Mouse (Mus musculus) neural tube, embryonic 14.5 days (tissue): ENCODE data around the gene Tmtc2. TPM values are rescaled to one million over a fixed set of nuclear protein-coding genes. Genes with fewer than 3 reads are reported as not detected.

Experiments
- ATAC-seq: fragments of 200-750 bp; cut with Nextera tagmentation; 2 replicates; pipeline ENCODE4 v1.8.0; 2017; ENCODE audit warnings: low read depth, mild to moderate bottlenecking, moderate TSS enrichment, moderate library complexity
- H3K27ac ChIP-seq: fragments of 300-500 bp; sonication (generic); 2 replicates; pipeline ENCODE4 v1.5.1; 2014; ENCODE audit warnings: low read depth, mild to moderate bottlenecking, control low read depth, low read length, moderate library complexity, mixed read lengths
- H3K27me3 ChIP-seq: fragments of 300-500 bp; sonication (generic); 2 replicates; pipeline ENCODE4 v1.6.1; 2014; ENCODE audit warnings: low read length; ENCODE audit not compliant: control insufficient read depth, insufficient read depth
- H3K36me3 ChIP-seq: fragments of 300-500 bp; sonication (generic); 2 replicates; pipeline ENCODE4 v1.6.1; 2014; ENCODE audit warnings: low read length, mixed read lengths; ENCODE audit not compliant: control insufficient read depth, insufficient read depth
- H3K4me1 ChIP-seq: fragments of 300-500 bp; sonication (generic); 2 replicates; pipeline ENCODE4 v1.6.1; 2014; ENCODE audit warnings: low read length; ENCODE audit not compliant: control insufficient read depth, insufficient read depth
- H3K4me2 ChIP-seq: fragments of 300-500 bp; sonication (generic); 2 replicates; pipeline ENCODE4 v1.6.1; 2014; ENCODE audit warnings: mild to moderate bottlenecking, low read depth, low read length, control low read depth
- H3K4me3 ChIP-seq: fragments of 300-500 bp; sonication (generic); 2 replicates; pipeline ENCODE4 v1.5.1; 2014; ENCODE audit warnings: low read depth, low read length, control low read depth, mixed read lengths
- H3K9ac ChIP-seq: fragments of 300-500 bp; sonication (generic); replicated peaks from 2 replicates; pipeline ENCODE4 v1.6.1; 2014; ENCODE audit warnings: low read depth, mild to moderate bottlenecking, control low read depth, low read length, mixed read lengths
- H3K9me3 ChIP-seq: fragments of 300-500 bp; sonication (generic); 2 replicates; pipeline ENCODE4 v1.6.1; 2016; ENCODE audit warnings: low read length; ENCODE audit not compliant: control insufficient read depth
- WGBS: fragments of 180-500 bp; shearing (Covaris S2); extraction: QIAGEN DNeasy Blood & Tissue Kit; methylation state at CpG from one replicate; pipeline ENCODE4 v1.1.7; 2014; 5-methylcytosine and 5-hydroxymethylcytosine counted together
- polyA plus RNA-seq: library from polyadenylated mRNA; unstranded; fragments of >200 nt; fragmentation: Nextera tagmentation; extraction: Ambion mirVana; gene quantifications from 2 replicates; pipeline ENCODE4 v1.2.1, GENCODE M21; 2014

The Tmtc2 gene
- polyA plus RNA-seq, 1 experiment from 2014 or later: 9.2 TPM

DNA sequence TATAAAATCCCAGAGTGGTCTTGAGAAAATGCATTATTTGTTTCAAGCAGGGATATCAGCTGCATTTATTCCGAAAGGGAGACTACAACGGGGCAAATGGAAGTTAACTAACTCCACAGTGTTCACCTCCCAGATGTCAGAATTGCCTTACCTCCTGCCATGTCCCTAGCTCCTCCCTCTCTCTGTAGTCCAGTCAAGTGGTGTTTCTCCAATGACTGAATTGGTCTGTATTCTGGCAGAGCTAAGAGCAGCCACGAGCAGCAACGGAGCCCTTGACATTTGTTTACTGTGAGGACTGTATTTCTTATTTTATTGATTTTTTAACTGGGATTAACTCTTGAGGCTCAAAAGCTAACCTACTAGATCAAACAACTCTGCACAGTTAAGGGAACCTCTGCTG, 81.8 kb downstream of the Tmtc2 start:
- no peaks in the 10 kb centered on the region for H3K9me3 ChIP-seq
- no peak overlapping the region for H3K9ac ChIP-seq
- H3K27me3 ChIP-seq: no peaks in the 10 kb centered on the region
- peaks cover 2% of the 10 kb centered on the region; the same call in 1 of the 2 replicates for H3K4me1 ChIP-seq
- no peaks in the 10 kb centered on the region for H3K36me3 ChIP-seq
- no peak for ATAC-seq
- H3K4me2 ChIP-seq: no peak overlapping the region
- no peak overlapping the region for H3K27ac ChIP-seq
- 38% methylated on average over 4 of the region's 4 CpGs for WGBS
- H3K4me3 ChIP-seq: no peak overlapping the region

DNA sequence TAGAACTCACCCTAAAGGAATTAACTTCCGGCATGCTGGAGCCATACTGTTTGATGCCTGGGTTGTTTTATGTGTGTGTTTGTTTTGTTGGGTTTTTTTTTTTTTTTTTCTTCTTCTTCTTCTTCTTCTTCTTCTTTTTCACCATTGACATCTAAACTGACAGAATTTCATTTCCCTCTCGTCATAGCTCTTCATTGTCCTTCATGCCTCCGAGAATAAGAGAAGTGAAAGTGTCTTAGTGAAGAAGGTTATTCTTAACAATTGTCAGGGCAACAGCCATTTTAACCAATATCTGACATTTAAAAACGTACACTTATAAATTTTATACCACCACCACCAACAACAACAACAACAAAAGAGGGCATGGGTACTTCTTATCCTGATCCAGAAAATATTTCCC, 83.5 kb downstream of the Tmtc2 start:
- Histone ChIP-seq H3K4me1 (peaks cover 2% of the 10 kb centered on the region; the same call in 1 of the 2 replicates), H3K27me3 (no peaks in the 10 kb centered on the region), H3K36me3 (no peaks in the 10 kb centered on the region), H3K4me2 (no peak overlapping the region), H3K4me3 (no peak overlapping the region), H3K9me3 (no peaks in the 10 kb centered on the region), H3K27ac (no peak overlapping the region), H3K9ac (no peak overlapping the region)
- ATAC-seq: no peak
- WGBS: 75% methylated on average over 4 of the region's 4 CpGs

DNA sequence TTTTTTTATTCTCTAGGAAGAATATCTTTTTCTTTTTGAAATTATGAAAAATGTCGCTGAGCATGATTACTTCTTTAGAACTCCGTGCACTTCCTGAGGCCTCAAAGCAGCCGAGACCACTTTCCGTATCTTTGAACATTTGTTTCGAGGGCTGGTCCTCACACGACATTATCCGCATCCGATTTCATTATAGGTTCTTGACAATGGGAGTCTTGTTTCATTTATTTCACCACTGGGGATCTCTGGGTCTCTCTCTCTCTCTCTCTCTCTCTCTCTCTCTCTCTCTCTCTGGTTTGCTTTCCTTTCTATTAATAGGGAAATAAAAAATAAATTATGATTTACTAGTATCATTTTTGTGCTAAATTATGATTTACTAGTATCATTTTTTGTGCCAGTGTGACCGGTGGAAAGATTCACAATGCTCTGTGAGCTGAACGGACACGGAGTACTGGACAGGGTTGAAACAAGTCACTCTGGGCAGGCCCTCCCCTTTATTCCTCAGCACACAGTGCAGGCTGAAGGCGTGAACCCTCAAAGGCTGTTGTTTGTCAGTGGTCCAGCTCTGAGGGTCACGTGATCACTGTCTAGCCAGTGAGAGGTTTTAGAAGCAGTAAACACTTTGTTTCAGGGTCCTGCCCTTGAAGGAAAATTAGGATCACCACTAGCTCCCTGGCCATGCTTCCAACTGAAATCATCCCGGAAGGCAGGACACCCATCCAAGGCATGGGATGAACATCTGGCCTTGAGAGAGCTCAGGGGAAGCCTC, 84.1 kb downstream of the Tmtc2 start:
- H3K4me1 ChIP-seq: peaks cover 2% of the 10 kb centered on the region; the same call in 1 of the 2 replicates
- H3K27me3 ChIP-seq: no peaks in the 10 kb centered on the region
- 0 out of 2 replicates have a peak overlapping the region, but pooled peaks have one; percentile 16 for H3K27ac ChIP-seq
- 38% methylated on average over 14 of the region's 14 CpGs for WGBS
- H3K4me3 ChIP-seq: no peak overlapping the region
- H3K4me2 ChIP-seq: no peak overlapping the region; the same call in 1 of the 2 replicates
- H3K9me3 ChIP-seq: no peaks in the 10 kb centered on the region
- no peak overlapping the region for H3K9ac ChIP-seq
- peak; percentile 64; the same call in 1 of the 2 replicates for ATAC-seq
- no peaks in the 10 kb centered on the region for H3K36me3 ChIP-seq

DNA sequence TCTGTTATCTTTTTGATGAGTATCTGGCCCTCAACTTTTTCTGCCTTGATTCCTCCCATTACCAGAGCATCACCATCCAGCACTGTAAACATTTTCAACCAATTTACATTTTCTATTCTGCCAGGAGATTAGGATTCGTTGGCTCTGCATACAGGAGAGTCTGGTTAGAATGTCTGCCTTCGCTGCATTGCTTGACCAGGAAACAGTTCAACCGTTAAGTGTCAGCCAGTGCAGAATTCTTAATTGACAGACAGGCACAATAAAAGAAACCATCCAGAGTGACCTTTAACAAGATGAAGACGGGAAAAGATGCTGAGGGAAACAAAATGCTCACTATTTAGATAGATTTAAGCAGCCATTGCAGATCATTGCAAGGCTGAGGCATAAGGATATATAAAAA, 87.3 kb downstream of the Tmtc2 start:
- Histone ChIP-seq H3K4me3 (no peak overlapping the region), H3K9ac (no peak overlapping the region), H3K4me1 (peaks cover 2% of the 10 kb centered on the region; the same call in 1 of the 2 replicates), H3K27me3 (no peaks in the 10 kb centered on the region), H3K9me3 (no peaks in the 10 kb centered on the region), H3K27ac (no peak overlapping the region), H3K4me2 (no peak overlapping the region), H3K36me3 (no peaks in the 10 kb centered on the region)
- no peak for ATAC-seq
- 29% methylated on average over 4 of the region's 4 CpGs for WGBS

DNA sequence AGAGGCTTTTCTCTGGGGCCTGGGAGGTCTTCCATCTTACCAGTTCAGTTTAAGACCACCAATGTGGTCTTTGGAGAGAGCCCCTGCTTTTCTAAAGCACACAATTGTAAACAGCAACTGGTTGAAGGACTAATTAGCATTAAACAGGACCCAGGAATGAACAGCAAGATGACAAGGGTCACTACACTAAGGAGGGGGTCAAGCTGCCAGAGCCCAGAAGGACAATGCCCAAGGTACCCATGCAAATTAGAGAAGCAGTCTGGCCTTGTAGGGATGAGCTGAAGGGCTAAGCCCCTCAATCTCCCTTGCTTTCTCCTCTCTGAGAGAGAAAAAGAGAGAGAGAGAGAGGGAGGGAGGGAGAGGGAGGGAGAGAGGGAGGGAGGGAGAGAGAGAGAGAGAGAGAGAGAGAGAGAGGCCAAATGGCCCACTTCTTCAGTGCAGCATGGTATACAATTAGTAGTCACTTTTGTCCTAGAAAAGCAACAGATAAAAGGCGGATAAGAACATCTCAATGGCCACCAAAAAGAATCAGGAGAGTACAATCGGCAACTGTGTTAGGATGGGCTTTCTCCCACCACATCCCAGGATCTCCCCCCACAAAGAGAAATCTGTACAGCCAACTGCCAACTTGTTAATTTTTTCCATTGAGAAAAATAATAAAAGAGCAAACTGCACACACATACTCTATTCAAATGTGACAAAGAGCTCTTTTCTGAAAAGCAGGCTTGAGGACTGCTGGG, 89.7 kb downstream of the Tmtc2 start:
- no peak overlapping the region for H3K4me2 ChIP-seq
- no peak for ATAC-seq
- H3K4me3 ChIP-seq: no peak overlapping the region
- H3K27me3 ChIP-seq: no peaks in the 10 kb centered on the region
- WGBS: 24% methylated on average over 2 of the region's 2 CpGs
- H3K36me3 ChIP-seq: no peaks in the 10 kb centered on the region
- no peak overlapping the region for H3K27ac ChIP-seq
- no peaks in the 10 kb centered on the region for H3K9me3 ChIP-seq
- peaks cover 8% of the 10 kb centered on the region; the same call in 1 of the 2 replicates for H3K4me1 ChIP-seq
- H3K9ac ChIP-seq: no peak overlapping the region

DNA sequence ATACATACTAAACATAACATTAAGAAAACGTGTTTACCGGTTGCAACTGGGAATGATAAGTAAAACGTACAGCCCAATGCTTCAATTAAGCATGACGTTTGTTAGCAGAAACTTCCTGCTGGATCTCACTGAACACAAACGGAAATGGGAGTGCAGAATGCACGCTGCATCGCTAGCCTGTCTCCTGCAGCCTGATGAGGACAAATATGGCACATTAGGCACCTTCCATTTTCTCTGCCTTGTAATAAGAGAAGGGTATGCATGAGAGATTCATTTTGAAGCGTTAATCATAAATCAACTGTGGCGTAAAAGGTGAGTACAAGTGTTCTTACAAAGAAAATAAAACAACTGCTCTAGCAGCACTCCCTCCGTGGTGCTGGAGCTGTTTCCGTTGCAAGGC, 94.5 kb downstream of the Tmtc2 start:
- Histone ChIP-seq H3K4me1 (peaks cover 7% of the 10 kb centered on the region; the same call in 1 of the 2 replicates), H3K27ac (no peak overlapping the region), H3K9me3 (no peaks in the 10 kb centered on the region), H3K4me3 (no peak overlapping the region), H3K9ac (no peak overlapping the region), H3K4me2 (peak overlapping the region; percentile 25; the same call in 1 of the 2 replicates), H3K36me3 (no peaks in the 10 kb centered on the region), H3K27me3 (no peaks in the 10 kb centered on the region)
- WGBS: 35% methylated on average over 11 of the region's 11 CpGs
- no peak for ATAC-seq

DNA sequence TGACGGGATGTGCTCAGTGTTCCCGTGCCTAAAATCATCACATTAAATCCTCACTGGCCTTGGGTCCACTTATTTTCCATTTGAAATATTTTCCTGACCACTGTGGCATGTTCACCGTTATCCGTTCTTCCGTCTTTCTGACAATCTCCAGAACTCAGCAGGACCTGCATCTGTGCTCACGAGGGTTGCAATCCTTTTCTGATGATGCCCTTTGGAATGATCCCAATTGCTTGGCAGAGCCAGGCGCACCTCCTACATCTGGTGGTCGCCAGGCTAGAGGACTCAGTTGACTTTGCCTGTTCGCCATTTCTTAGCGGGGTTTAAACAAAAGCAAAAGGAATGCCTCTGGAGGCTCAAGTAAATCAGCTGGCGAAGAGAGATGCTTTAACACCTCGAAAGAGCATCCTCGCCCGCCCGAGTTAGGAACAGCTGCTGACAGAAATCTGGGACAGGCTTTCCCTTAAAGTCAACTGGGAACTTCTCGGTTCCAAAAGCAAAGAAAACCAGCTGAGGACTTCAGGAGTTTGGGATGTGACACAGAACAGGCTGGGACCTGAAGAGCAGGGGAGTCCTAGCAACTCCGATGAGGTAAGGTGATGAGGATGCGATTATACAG, 96.5 kb downstream of the Tmtc2 start:
- no peak overlapping the region for H3K9ac ChIP-seq
- no peak overlapping the region for H3K4me3 ChIP-seq
- no peaks in the 10 kb centered on the region for H3K27me3 ChIP-seq
- no peaks in the 10 kb centered on the region for H3K9me3 ChIP-seq
- no peak overlapping the region for H3K27ac ChIP-seq
- WGBS: 90% methylated on average over 18 of the region's 18 CpGs
- no peaks in the 10 kb centered on the region for H3K36me3 ChIP-seq
- no peak for ATAC-seq
- peaks cover 7% of the 10 kb centered on the region; the same call in 1 of the 2 replicates for H3K4me1 ChIP-seq
- no peak overlapping the region for H3K4me2 ChIP-seq

DNA sequence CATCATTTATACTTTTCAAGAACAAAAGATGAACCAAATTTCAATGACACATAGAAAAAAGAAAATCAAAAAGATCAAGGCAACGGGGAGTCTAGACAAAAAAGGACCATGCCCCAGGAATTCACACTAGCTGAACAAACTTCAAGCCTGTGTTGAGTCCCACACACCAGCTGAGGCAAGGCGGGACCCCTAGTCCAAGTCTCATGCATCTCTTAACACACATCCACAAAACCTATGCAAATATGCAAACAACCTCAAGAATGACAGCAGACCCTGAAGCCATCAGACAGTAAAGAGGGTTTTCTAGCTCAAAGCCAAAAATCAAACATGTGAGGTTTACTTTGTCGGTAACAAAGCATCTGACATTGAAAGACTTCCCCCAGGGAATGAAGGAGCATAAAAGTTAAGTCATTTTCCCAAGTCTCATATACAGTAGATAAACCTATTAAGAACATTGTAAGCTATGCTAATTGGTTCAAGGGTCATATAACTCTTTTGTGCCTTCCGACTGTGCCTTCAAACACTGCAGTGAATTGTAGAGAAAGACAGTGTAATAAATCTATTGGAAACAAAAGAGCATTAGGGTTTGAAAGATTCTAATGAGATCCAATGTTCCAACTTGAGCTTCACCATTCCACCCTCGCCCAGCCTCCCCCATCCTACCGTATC, 100.0 kb downstream of the Tmtc2 start:
- Histone ChIP-seq H3K4me1 (no peaks in the 10 kb centered on the region), H3K27me3 (no peaks in the 10 kb centered on the region), H3K4me3 (no peak overlapping the region), H3K9me3 (no peaks in the 10 kb centered on the region), H3K9ac (no peak overlapping the region), H3K27ac (no peak overlapping the region), H3K36me3 (no peaks in the 10 kb centered on the region), H3K4me2 (no peak overlapping the region)
- ATAC-seq: peak; percentile 42; the same call in 1 of the 2 replicates
- WGBS: 22% methylated on average over 6 of the region's 6 CpGs
